Mouse (Mus musculus) liver, embryonic 14.5 days (tissue): ENCODE measurements at regions not wholly inside any gene's neighbourhood (a gene's known extent, or its start where the extent isn't known, plus 50 kb on each side); places are given as distances from the start of the nearest gene placed in this dataset.
"Not testable (repeated sequence)": the region's sequence is repeated elsewhere in the genome, so short reads cannot be mapped to it uniquely, and the experiment has no call there.

Source experiments
- ATAC-seq: fragments of 200-750 bp; cut with Nextera tagmentation; 2 replicates; pipeline ENCODE4 v1.8.0; 2017; ENCODE audit warnings: moderate number of reproducible peaks, mild to moderate bottlenecking, moderate library complexity; ENCODE audit not compliant: insufficient read depth
- DNase-seq, 3 experiments: peaks; one replicate each; pipeline ENCODE4 v3.0.0-alpha.2; 2012 to 2013; ENCODE audit warnings: low read depth in 3 of 3, low spot score in 3 of 3
- H3K27ac ChIP-seq: fragments of 300-500 bp; sonication (generic); 2 replicates; pipeline ENCODE4 v1.5.1; 2014; ENCODE audit warnings: moderate library complexity, mild to moderate bottlenecking, control low read depth, inconsistent platforms
- H3K27me3 ChIP-seq: fragments of 300-500 bp; sonication (generic); 2 replicates; pipeline ENCODE4 v1.6.1; 2014; ENCODE audit warnings: mild to moderate bottlenecking, low read length, moderate library complexity; ENCODE audit not compliant: control insufficient read depth, insufficient read depth
- H3K36me3 ChIP-seq: fragments of 300-500 bp; sonication (generic); replicated peaks from 2 replicates; pipeline ENCODE4 v1.6.1; 2014; ENCODE audit warnings: low read depth; ENCODE audit not compliant: control insufficient read depth, insufficient read depth
- H3K4me1 ChIP-seq, 2 experiments: fragments of 200-500 bp in 1 of 2; fragments of 300-500 bp in 1 of 2; sonication (generic) in 1 of 2; replicated peaks; 2 replicates each; pipeline ENCODE4 v1.6.1; 2012 to 2014; ENCODE audit warnings: antibody characterized with exemption in 1 of 2, inconsistent platforms in 1 of 2, low read length in 1 of 2; ENCODE audit not compliant: control insufficient read depth in 2 of 2, insufficient read depth in 2 of 2
- H3K4me2 ChIP-seq: fragments of 300-500 bp; sonication (generic); 2 replicates; pipeline ENCODE4 v1.6.1; 2014; ENCODE audit warnings: low read depth, mild to moderate bottlenecking, control low read depth, moderate library complexity
- H3K4me3 ChIP-seq, 2 experiments: fragments of 200-500 bp in 1 of 2; fragments of 300-500 bp in 1 of 2; sonication (generic) in 1 of 2; 2 replicates each; pipeline ENCODE4 v1.5.1; 2012 to 2014; ENCODE audit warnings: low read depth in 2 of 2, low read length in 2 of 2, mild to moderate bottlenecking in 2 of 2, control low read depth in 1 of 2, inconsistent platforms in 1 of 2, moderate library complexity in 1 of 2; ENCODE audit not compliant: insufficient read depth in 1 of 2
- H3K9ac ChIP-seq: fragments of 300-500 bp; sonication (generic); replicated peaks from 2 replicates; pipeline ENCODE4 v1.6.1; 2014; ENCODE audit warnings: mild to moderate bottlenecking, control low read depth, moderate library complexity
- H3K9me3 ChIP-seq: fragments of 300-500 bp; sonication (generic); 2 replicates; pipeline ENCODE4 v1.6.1; 2016; ENCODE audit warnings: low read length, mixed read lengths; ENCODE audit not compliant: control insufficient read depth
- CTCF ChIP-seq: IDR thresholded peaks from 2 replicates; pipeline ENCODE4 v1.5.1; 2016; ENCODE audit warnings: antibody characterized with exemption, low read depth, control low read depth
- EP300 ChIP-seq: IDR thresholded peaks from 2 replicates; pipeline ENCODE4 v1.6.1; 2016; ENCODE audit warnings: antibody characterized with exemption, low read depth
- WGBS: fragments of 180-500 bp; shearing (Covaris S2); extraction: QIAGEN DNeasy Blood & Tissue Kit; methylation state at CpG from one replicate; pipeline ENCODE4 v1.1.7; 2014; ENCODE audit not compliant: insufficient replicate concordance; 5-methylcytosine and 5-hydroxymethylcytosine counted together

DNA sequence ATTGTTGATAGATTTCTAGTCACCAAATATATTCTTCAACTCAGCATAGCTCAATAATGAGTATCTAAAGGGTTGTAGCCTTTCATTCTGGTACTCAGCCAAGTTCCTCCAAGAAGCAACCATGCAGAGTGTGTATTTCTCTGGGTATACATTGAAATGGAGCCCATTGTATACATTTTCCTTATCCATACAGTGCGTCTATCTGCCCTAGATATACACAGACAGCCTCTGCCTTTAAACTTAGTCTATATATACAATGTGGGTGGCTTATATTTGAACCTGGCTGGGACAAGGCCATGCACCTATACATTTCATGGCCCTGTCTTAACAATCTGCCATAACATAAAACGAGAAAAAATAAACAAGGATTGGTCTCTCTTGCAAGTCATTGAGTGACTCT is 121.6 kb upstream of the Plxna2 start:
- no peaks in the 10 kb centered on the region for H3K36me3 ChIP-seq
- TF ChIP-seq CTCF: no peak
- TF ChIP-seq EP300: no peak
- H3K27ac ChIP-seq: no peak overlapping the region
- WGBS: 51% methylated on average over 2 of the region's 2 CpGs
- H3K4me3 ChIP-seq: no peak overlapping the region
- no peaks in the 10 kb centered on the region for H3K9me3 ChIP-seq
- ATAC-seq (no peak), DNase-seq (no peak)
- H3K9ac ChIP-seq: no peak overlapping the region
- no peak overlapping the region for H3K4me2 ChIP-seq
- H3K4me1 ChIP-seq: no peaks in the 10 kb centered on the region
- H3K27me3 ChIP-seq: no peaks in the 10 kb centered on the region

DNA sequence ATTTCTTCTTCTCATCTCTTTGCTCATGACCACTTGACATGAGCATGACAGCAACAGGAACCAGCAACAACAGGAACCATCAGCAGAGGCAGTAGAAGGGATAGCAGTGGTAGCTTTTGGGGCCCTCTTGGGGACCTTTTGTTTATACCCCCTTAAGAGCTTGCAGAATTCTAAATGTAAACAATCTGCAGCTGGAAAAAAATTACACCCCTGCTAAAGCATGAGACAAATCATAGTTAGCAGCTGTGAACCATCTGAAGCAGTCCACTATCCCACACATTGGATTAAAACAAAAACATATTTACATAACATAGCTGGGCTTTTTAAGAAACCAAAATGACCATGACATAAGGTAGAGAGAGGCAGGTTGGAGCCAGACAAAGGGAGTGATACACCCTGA is 126.9 kb upstream of the Plxna2 start:
- ATAC-seq (no peak), DNase-seq (no peak)
- Histone ChIP-seq H3K9me3 (no peaks in the 10 kb centered on the region), H3K27ac (no peak overlapping the region), H3K4me1 (no peaks in the 10 kb centered on the region), H3K9ac (no peak overlapping the region), H3K4me3 (no peak overlapping the region), H3K36me3 (no peaks in the 10 kb centered on the region), H3K4me2 (no peak overlapping the region), H3K27me3 (no peaks in the 10 kb centered on the region)
- TF ChIP-seq EP300: no peak
- no peak for TF ChIP-seq CTCF

DNA sequence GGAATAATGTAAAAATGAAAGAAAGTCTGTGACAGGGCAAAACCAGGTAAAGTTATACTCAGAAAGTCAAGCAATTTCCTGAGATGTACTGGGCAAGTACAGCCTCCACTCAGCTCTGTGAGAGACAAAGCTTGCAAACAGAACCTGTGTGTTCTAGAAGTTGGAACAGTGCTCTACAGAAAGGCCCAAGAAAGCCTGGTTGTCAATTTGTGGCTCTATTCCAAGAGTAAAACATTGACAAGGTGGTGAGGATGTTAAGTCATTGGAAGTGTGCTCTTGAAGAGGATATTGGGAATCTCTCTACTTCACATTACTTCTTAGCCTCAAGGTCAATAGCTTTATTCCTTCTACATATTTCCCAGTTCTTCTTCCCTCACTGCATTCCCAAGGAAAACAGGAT is 129.9 kb upstream of the Plxna2 start:
- Histone ChIP-seq H3K9me3 (no peaks in the 10 kb centered on the region), H3K36me3 (no peaks in the 10 kb centered on the region), H3K27ac (no peak overlapping the region), H3K27me3 (no peaks in the 10 kb centered on the region), H3K4me1 (peaks cover 0 to 2% of the 10 kb centered on the region in 2 experiments; a peak in 2 of 4 replicates), H3K4me2 (no peak overlapping the region), H3K9ac (no peak overlapping the region), H3K4me3 (no peak overlapping the region)
- ATAC-seq (no peak), DNase-seq (no peak)
- TF ChIP-seq EP300 (no peak), CTCF (no peak)

DNA sequence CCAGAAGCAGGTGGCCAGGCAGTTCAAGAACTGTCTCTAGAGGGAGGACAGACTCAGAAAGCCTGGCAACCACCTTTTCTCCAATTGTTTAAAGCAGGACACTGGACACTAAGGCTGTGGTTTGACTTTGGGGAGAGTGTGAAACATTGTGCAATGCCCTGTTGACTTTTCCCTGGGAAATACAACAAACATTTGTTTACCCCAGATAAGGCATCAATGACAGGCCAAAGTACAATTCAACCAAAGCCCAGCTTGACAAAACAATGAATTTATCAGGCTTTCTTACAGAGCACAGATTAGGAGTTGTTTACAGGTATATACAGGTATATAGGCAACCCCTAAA is 135.3 kb upstream of the Plxna2 start:
- H3K27ac ChIP-seq: no peak overlapping the region

DNA sequence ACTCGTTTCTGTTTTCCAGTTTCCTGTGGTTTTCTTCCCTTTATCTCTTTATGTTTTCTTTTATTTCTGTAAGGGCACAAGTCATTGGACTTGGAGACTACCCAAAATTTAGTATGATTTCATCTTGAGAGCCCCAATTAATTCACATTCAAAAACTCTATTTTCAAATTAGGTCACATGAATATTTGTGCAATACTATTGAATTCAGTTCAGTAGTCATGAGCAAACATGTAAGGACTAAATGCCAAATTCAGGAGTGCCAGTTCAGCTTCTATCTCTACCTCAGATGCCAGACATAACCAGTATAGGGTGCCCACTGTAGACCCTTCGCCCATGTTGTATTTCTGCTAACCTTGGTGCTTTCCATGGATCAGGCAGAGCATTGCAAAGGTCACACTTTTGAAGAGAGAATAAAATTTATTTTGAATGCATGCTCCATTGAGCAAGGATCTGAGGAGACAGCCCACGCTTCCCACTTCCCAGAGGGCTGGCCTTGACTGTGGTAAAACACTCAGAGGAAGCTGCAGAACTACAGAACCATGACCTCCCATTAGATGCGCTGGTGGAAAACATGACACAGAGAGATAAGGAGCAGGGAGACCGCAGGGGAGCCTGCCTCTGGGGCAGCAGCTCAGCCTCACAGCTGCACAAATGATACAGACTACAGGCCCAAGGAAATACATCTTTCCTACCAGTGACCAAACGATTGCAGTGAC is 135.9 kb upstream of the Plxna2 start:
- WGBS: 22% methylated on average over 6 of the region's 6 CpGs
- no peak overlapping the region for H3K4me3 ChIP-seq
- H3K4me1 ChIP-seq: peaks cover 0 to 9% of the 10 kb centered on the region in 2 experiments; a peak in 2 of 4 replicates
- ATAC-seq (peak; percentile 68), DNase-seq (peak in 2 of 3 experiments; percentile 2 to 5)
- no peaks in the 10 kb centered on the region for H3K36me3 ChIP-seq
- TF ChIP-seq EP300 (no peak), CTCF (no peak)
- H3K27ac ChIP-seq: no peak overlapping the region
- no peak overlapping the region for H3K9ac ChIP-seq
- no peak overlapping the region for H3K4me2 ChIP-seq
- H3K9me3 ChIP-seq: no peaks in the 10 kb centered on the region
- H3K27me3 ChIP-seq: no peaks in the 10 kb centered on the region

More for the DNA sequence above, 135.3 kb upstream of the Plxna2 start:
- no peak overlapping the region for H3K4me3 ChIP-seq
- TF ChIP-seq CTCF: no peak
- TF ChIP-seq EP300: no peak
- no peaks in the 10 kb centered on the region for H3K36me3 ChIP-seq
- ATAC-seq: peak; percentile 52
- H3K4me1 ChIP-seq: peaks cover 0 to 9% of the 10 kb centered on the region in 2 experiments; a peak in 2 of 4 replicates
- peak; percentile 5 to 29 (median 7) for DNase-seq
- no peak overlapping the region for H3K9ac ChIP-seq
- no peaks in the 10 kb centered on the region for H3K9me3 ChIP-seq
- H3K27me3 ChIP-seq: no peaks in the 10 kb centered on the region
- H3K4me2 ChIP-seq: no peak overlapping the region

DNA sequence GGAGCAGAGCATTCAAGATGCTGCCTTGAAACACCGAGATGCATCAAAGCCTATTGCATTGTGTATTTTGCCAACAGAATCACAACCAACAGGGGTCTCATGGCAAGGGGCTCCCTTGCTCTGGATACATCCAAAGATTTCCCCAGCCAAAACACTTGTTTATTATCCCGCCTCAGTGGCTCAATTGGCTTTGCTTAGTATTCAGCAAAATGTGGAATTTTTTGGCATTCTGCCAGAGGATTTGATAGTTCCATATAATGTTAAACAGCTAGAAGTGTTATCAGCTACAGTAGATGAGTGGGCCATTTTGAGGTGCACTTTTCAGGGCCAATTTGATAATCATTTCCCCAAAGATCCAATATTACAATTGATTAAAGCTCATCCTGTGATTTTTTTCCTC is 146.7 kb upstream of the Plxna2 start:
- ATAC-seq, H3K4me1 ChIP-seq, H3K27ac ChIP-seq, H3K4me3 ChIP-seq, H3K27me3 ChIP-seq, H3K9me3 ChIP-seq, H3K4me2 ChIP-seq, H3K36me3 ChIP-seq, H3K9ac ChIP-seq, DNase-seq: not testable (repeated sequence)
- 76% methylated on average over 2 of the region's 2 CpGs for WGBS
